Mouse (Mus musculus): ENCODE measurements around the gene Immp2l. TPM values are rescaled to one million over a fixed set of nuclear protein-coding genes. Genes with fewer than 3 reads are reported as not detected.

Gene Immp2l
- polyA plus RNA-seq, 2 experiments: 4.3 to 11.2 TPM

- Histone ChIP-seq H3K4me2 (ENCODE audit: low read depth) (no peak overlapping the region), H3K27ac (no peak overlapping the region), H3K36me3 (replicated peaks; ENCODE audit: control insufficient read depth, insufficient read depth, low read depth) (no peaks in the 10 kb centered on the region), H3K9me3 (ENCODE audit: control insufficient read depth, low read length) (no peaks in the 10 kb centered on the region), H3K9ac (replicated peaks) (no peak overlapping the region), H3K4me3 (ENCODE audit: insufficient read depth in 1 of 2, low read depth in 2 of 2, low read length in 2 of 2) (no peak overlapping the region), H3K4me1 (replicated peaks; ENCODE audit: control insufficient read depth in 2 of 2, insufficient read depth in 2 of 2, low read length in 1 of 2) (peaks cover 3 to 5% of the 10 kb centered on the region in 2 experiments; a peak in 3 of 4 replicates), H3K27me3 (ENCODE audit: control insufficient read depth, insufficient read depth, low read length) (no peaks in the 10 kb centered on the region)
- no peak for TF ChIP-seq CTCF (IDR thresholded peaks at IDR 0.05; ENCODE audit: low read depth)
- no peak for TF ChIP-seq EP300 (IDR thresholded peaks at IDR 0.05; ENCODE audit: low read depth)
- DNase-seq (ENCODE audit: low read depth in 3 of 3, low spot score in 3 of 3) (no peak), ATAC-seq (ENCODE audit: insufficient read depth) (no peak)
- 80% methylated on average over 12 of the region's 12 CpGs for WGBS (ENCODE audit: insufficient replicate concordance)
Measured at GRCm38 (mm10) chr12:41047085-41047766, 23.3 kb downstream of the Immp2l start.

GRCm38 (mm10) chr12:41050945-41051344 is 27.1 kb downstream of the Immp2l start:
- no peak overlapping the region for H3K9ac ChIP-seq (replicated peaks)
- WGBS (ENCODE audit: insufficient replicate concordance): 53% methylated on average over 5 of the region's 5 CpGs
- no peak overlapping the region for H3K27ac ChIP-seq
- peaks cover 3 to 5% of the 10 kb centered on the region in 2 experiments; a peak in 3 of 4 replicates for H3K4me1 ChIP-seq (replicated peaks; ENCODE audit: control insufficient read depth in 2 of 2, insufficient read depth in 2 of 2, low read length in 1 of 2)
- H3K4me3 ChIP-seq (ENCODE audit: insufficient read depth in 1 of 2, low read depth in 2 of 2, low read length in 2 of 2): no peak overlapping the region
- TF ChIP-seq CTCF (IDR thresholded peaks at IDR 0.05; ENCODE audit: low read depth) (no peak), EP300 (IDR thresholded peaks at IDR 0.05; ENCODE audit: low read depth) (no peak)
- no peaks in the 10 kb centered on the region for H3K27me3 ChIP-seq (ENCODE audit: control insufficient read depth, insufficient read depth, low read length)
- no peaks in the 10 kb centered on the region for H3K9me3 ChIP-seq (ENCODE audit: control insufficient read depth, low read length)
- H3K36me3 ChIP-seq (replicated peaks; ENCODE audit: control insufficient read depth, insufficient read depth, low read depth): no peaks in the 10 kb centered on the region
- ATAC-seq (ENCODE audit: insufficient read depth): no peak
- H3K4me2 ChIP-seq (ENCODE audit: low read depth): no peak overlapping the region
- peak in 1 of 3 experiments; percentile 5 for DNase-seq (ENCODE audit: low read depth in 3 of 3, low spot score in 3 of 3)

DNA sequence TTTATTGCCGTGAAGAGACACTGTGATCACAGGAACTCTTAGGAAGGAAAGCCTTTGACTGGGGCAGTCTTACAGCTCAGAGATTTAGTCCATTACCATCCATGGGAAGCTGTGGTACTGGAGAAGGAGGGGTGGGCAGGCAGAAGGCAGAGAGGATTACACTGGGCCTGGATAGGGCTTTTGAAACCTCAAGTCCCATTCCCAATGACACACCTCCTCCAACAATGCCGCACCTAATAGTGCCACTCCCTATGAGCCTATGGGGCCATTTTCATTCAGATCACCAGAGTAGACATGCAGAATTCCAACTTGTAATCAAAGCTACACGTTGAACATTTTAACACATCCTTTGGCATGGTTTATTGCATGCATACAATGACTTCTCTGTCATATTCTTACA is 29.0 kb downstream of the Immp2l start:
- Histone ChIP-seq H3K36me3 (replicated peaks; ENCODE audit: control insufficient read depth, insufficient read depth, low read depth) (no peaks in the 10 kb centered on the region), H3K4me2 (ENCODE audit: low read depth) (no peak overlapping the region), H3K9me3 (ENCODE audit: control insufficient read depth, low read length) (no peaks in the 10 kb centered on the region), H3K4me1 (replicated peaks; ENCODE audit: control insufficient read depth in 2 of 2, insufficient read depth in 2 of 2, low read length in 1 of 2) (peaks cover 3 to 5% of the 10 kb centered on the region in 2 experiments; a peak in 3 of 4 replicates), H3K9ac (replicated peaks) (no peak overlapping the region), H3K27me3 (ENCODE audit: control insufficient read depth, insufficient read depth, low read length) (no peaks in the 10 kb centered on the region), H3K27ac (no peak overlapping the region), H3K4me3 (ENCODE audit: insufficient read depth in 1 of 2, low read depth in 2 of 2, low read length in 2 of 2) (no peak overlapping the region)
- WGBS (ENCODE audit: insufficient replicate concordance): 68% methylated on average over 3 of the region's 3 CpGs
- DNase-seq (ENCODE audit: low read depth in 3 of 3, low spot score in 3 of 3) (no peak), ATAC-seq (ENCODE audit: insufficient read depth) (no peak)
- no peak for TF ChIP-seq CTCF (IDR thresholded peaks at IDR 0.05; ENCODE audit: low read depth)
- TF ChIP-seq EP300 (IDR thresholded peaks at IDR 0.05; ENCODE audit: low read depth): no peak

DNA sequence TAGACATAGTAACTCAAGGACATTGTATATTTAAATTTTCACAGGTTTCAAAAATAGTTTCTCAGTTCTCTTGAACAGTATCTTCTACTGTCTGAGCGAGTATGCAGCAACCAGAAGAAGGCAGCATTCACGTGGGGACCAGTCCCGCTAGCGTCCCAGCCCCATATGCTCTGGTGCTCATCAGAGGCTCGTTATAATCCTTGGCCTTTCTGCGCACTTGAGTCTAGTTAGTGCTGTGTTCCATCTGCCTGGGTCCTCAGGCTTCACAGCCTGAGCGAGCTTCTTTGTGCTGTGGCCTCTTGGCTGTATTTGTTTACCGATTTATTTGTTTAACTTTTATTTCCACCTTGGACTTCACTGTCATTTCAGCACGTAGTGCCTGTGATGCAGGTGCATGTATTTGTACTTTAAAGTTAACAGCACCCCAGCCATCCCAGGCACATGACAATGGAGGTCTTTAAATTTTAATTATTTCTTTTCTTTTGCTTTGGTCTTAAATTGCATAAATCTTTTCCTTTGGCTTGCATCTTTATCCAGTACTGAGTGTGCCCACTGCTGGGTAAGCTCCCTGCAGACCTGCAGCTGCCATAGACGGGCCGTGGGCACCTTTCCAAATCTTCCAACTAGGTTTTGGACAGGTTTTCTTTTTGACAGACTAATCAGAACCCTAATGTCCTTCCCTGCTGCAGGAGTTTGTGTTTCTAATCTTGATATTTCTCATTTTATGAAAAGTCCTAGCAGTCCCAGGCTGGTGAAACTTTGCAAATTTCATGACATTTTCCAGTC is 30.3 kb downstream of the Immp2l start:
- H3K27ac ChIP-seq: no peak overlapping the region
- TF ChIP-seq CTCF (IDR thresholded peaks at IDR 0.05; ENCODE audit: low read depth) (no peak), EP300 (IDR thresholded peaks at IDR 0.05; ENCODE audit: low read depth) (no peak)
- ATAC-seq (ENCODE audit: insufficient read depth): no peak
- no peak for DNase-seq (ENCODE audit: low read depth in 3 of 3, low spot score in 3 of 3)
- peaks cover 3 to 5% of the 10 kb centered on the region in 2 experiments; a peak in 3 of 4 replicates for H3K4me1 ChIP-seq (replicated peaks; ENCODE audit: control insufficient read depth in 2 of 2, insufficient read depth in 2 of 2, low read length in 1 of 2)
- H3K36me3 ChIP-seq (replicated peaks; ENCODE audit: control insufficient read depth, insufficient read depth, low read depth): no peaks in the 10 kb centered on the region
- no peaks in the 10 kb centered on the region for H3K27me3 ChIP-seq (ENCODE audit: control insufficient read depth, insufficient read depth, low read length)
- no peak overlapping the region for H3K9ac ChIP-seq (replicated peaks)
- WGBS (ENCODE audit: insufficient replicate concordance): 72% methylated on average over 11 of the region's 11 CpGs
- no peaks in the 10 kb centered on the region for H3K9me3 ChIP-seq (ENCODE audit: control insufficient read depth, low read length)
- H3K4me2 ChIP-seq (ENCODE audit: low read depth): no peak overlapping the region
- no peak overlapping the region for H3K4me3 ChIP-seq (ENCODE audit: insufficient read depth in 1 of 2, low read depth in 2 of 2, low read length in 2 of 2)

GRCm38 (mm10) chr12:41055941-41056340 is 32.1 kb downstream of the Immp2l start:
- DNase-seq (ENCODE audit: low read depth in 3 of 3, low spot score in 3 of 3) (no peak), ATAC-seq (ENCODE audit: insufficient read depth) (no peak)
- no peaks in the 10 kb centered on the region for H3K9me3 ChIP-seq (ENCODE audit: control insufficient read depth, low read length)
- no peak overlapping the region for H3K9ac ChIP-seq (replicated peaks)
- no peaks in the 10 kb centered on the region for H3K36me3 ChIP-seq (replicated peaks; ENCODE audit: control insufficient read depth, insufficient read depth, low read depth)
- no peaks in the 10 kb centered on the region for H3K27me3 ChIP-seq (ENCODE audit: control insufficient read depth, insufficient read depth, low read length)
- H3K4me1 ChIP-seq (replicated peaks; ENCODE audit: control insufficient read depth in 2 of 2, insufficient read depth in 2 of 2, low read length in 1 of 2): 0 out of 4 replicates have a peak, but pooled peaks cover 0 to 2% of the 10 kb centered on the region in 2 experiments
- no peak overlapping the region for H3K27ac ChIP-seq
- no peak overlapping the region for H3K4me2 ChIP-seq (ENCODE audit: low read depth)
- TF ChIP-seq CTCF (IDR thresholded peaks at IDR 0.05; ENCODE audit: low read depth) (no peak), EP300 (IDR thresholded peaks at IDR 0.05; ENCODE audit: low read depth) (no peak)
- no peak overlapping the region for H3K4me3 ChIP-seq (ENCODE audit: insufficient read depth in 1 of 2, low read depth in 2 of 2, low read length in 2 of 2)

Measured in liver, embryonic 14.5 days (tissue).